Mouse (Mus musculus): ENCODE measurements around the gene Rp2.

GRCm38 (mm10) chrX:20332756-20333155 lies 31.5 kb upstream of the Rp2 start:
- TF ChIP-seq CHD2 (IDR thresholded peaks at IDR 0.05; ENCODE audit: low read depth, low read length): no peak
- TF ChIP-seq HCFC1 (IDR thresholded peaks at IDR 0.05; ENCODE audit: borderline replicate concordance, insufficient read depth, low read length): no peak
- TF ChIP-seq MAFK (IDR thresholded peaks at IDR 0.05; ENCODE audit: insufficient read depth, low read depth, low read length): no peak
- TF ChIP-seq ZC3H11A (IDR thresholded peaks at IDR 0.05; ENCODE audit: borderline replicate concordance, low read depth, low read length): no peak
- TF ChIP-seq ZNF384 (IDR thresholded peaks at IDR 0.05; ENCODE audit: low read depth, low read length): no peak
